Mouse (Mus musculus) embryo, embryonic 11 days (tissue): ENCODE measurements at regions not wholly inside any gene's neighbourhood (a gene's known extent, or its start where the extent isn't known, plus 50 kb on each side); places are given as distances from the start of the nearest gene placed in this dataset.
A peak's percentile ranks its signal among the peaks of the same experiment; 100 is the strongest.

Experiments
- DNase-seq: peaks from one replicate; pipeline ENCODE4 v3.0.0-alpha.2; 2015

DNA sequence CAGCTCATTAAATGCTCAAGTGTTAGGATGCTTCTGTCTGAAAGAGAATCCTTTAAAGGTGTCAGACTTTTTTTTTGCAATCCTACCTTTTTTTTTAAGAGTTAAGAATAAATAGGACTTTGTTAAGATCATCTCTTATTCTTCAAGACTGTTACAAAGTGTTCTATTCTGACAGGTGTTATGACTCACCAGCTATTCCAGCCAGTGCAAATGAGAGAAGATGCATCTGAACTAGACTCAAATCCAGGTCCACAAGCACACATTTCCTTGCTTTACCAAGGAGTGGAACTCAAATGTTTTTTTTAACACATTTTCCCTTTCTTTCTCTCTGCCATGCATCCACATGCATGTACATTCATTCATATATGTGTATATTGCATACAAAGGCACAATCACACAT lies 98.4 kb upstream of the Atp10a start:
- no peak for DNase-seq

DNA sequence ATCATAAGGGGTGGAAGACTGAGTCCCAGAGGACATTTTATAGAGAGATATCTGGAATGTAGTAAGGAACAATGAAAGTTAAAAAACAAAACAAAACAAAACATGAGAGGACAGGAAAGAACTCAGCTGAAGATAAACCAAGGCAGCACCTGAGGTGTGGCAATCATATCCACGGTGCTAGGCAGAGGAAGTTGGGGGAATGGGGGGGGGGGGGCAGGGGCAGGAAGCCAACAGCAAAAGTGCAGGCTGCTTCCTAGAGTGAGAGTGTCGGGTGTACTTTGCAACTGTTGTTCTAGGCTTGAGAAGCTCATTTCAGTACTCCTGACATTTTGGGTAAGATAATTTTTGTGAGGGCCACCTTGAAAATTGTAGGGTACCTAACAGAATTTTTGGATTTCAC lies 87.2 kb upstream of the Atp10a start:
- no peak for DNase-seq

- DNase-seq: peak; percentile 65
Observed at GRCm38 (mm10) chr7:58584241-58584820, 71.6 kb upstream of the Atp10a start.

DNA sequence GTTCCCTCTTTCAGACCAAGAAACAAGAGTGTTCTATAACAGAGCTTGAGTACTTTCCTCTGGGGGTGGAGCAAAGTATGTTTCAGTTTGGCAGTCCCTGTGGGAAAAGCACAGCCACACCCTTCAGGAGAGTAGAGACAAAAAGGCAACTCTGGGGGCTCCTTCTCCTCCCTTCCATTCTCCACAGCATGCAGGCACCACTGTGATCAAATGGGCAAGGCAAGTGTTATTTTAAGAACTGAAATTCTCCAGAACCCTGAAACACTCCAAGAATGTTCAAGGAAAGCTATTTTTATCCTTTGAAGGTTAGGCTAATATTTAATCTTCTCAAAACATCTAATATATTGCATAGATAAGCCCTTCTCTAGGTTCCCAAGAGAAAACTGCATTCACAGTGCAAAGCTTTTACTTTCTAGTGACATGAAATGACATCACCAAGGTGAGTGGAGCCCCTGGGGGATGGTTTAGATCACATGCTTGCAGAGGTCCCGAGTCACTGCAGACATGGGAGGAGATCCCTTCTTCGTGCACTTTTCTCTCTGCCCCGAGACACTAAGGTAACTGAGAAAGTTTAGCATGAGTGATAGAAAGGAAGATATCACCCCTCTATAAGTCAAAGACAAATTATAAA lies 70.2 kb upstream of the Atp10a start:
- no peak for DNase-seq

DNA sequence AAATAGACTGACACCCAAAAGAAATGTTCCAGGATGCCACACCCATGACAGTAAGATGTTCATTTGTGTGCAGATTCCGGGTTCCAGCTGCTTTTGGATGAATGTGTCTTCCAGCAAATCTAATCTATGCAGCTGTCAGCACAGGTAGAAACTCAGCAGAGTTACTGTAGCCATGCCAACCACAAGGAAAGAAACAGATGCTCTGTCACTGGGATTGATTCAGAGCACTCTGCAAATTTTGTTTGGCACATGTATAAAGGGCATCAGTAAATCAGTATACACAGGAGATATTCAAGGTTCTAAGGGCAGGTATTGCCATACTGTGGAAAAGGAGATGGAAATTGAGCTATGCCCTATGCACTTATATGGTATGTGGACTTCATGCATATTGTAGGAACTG lies 60.0 kb upstream of the Atp10a start:
- no peak for DNase-seq
